Mouse (Mus musculus) myocyte (in vitro differentiated cells): ENCODE measurements around the gene Dnaic1.

Source experiments
- MYOD1 ChIP-seq, 3 experiments: IDR thresholded peaks; one replicate each; pipeline ENCODE4 v1.6.1; 2011; ENCODE audit warnings: control low read depth in 2 of 3, low read depth in 2 of 3, mild to moderate bottlenecking in 2 of 3, moderate library complexity in 1 of 3; ENCODE audit not compliant: insufficient read length in 2 of 3, control insufficient read depth in 1 of 3
- MYOG ChIP-seq, 3 experiments: IDR thresholded peaks; one replicate each; pipeline ENCODE4 v1.6.1; 2011; ENCODE audit warnings: control low read depth in 2 of 3, low read depth in 2 of 3, mild to moderate bottlenecking in 2 of 3; ENCODE audit not compliant: insufficient read length in 2 of 3, control insufficient read depth in 1 of 3, insufficient read depth in 1 of 3
- POLR2A ChIP-seq: IDR thresholded peaks from one replicate; pipeline ENCODE4 v1.6.1; 2011; ENCODE audit warnings: low read depth, mild to moderate bottlenecking, control low read depth, moderate library complexity; ENCODE audit not compliant: insufficient read length
- TCF12 ChIP-seq: IDR thresholded peaks from one replicate; pipeline ENCODE4 v1.6.1; 2011; ENCODE audit warnings: mild to moderate bottlenecking, control low read depth; ENCODE audit not compliant: poor library complexity, insufficient read depth, severe bottlenecking

DNA sequence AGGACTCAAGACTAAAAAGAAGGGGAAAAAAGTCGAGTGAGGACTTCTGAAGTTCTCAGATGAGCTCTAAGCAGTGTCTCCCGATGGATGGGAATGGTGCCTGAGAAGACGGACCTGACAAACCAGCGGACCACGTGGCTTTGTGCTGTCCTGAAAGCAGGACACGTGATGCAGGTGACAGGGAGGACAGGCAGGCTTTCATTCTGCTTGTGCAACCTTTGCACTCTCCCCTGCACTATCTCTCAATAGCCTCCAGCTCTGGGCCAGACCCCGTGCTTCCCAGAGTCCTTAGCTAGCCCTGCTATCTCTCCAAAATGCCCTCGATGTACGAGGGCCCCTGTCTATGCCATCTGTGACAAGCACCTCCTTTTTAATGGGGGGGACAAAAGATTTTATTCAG is 44.7 kb upstream of the Dnaic1 start:
- no peak for TF ChIP-seq POLR2A
- no peak for TF ChIP-seq MYOD1 (IDR thresholded peaks at IDR 0.05; ENCODE audit: control insufficient read depth in 1 of 3, insufficient read length in 2 of 3, low read depth in 2 of 3)
- no peak for TF ChIP-seq TCF12
- TF ChIP-seq MYOG (IDR thresholded peaks at IDR 0.05; ENCODE audit: control insufficient read depth in 1 of 3, insufficient read depth in 1 of 3, insufficient read length in 2 of 3, low read depth in 2 of 3): no peak
